Mouse (Mus musculus) G1E (cell line): Measurements from ENCODE around the gene Gm16181.

Experiments used
- CTCF ChIP-seq: IDR thresholded peaks from 2 replicates; pipeline ENCODE4 v1.5.1; 2012; ENCODE audit warnings: low read depth, low read length, inconsistent platforms, mixed read lengths
- GATA1 ChIP-seq: IDR thresholded peaks from 2 replicates; pipeline ENCODE4 v1.6.1; 2012; ENCODE audit warnings: borderline replicate concordance, low read length, inconsistent platforms, mixed read lengths
- GATA2 ChIP-seq: IDR thresholded peaks from 2 replicates; pipeline ENCODE4 v1.6.1; 2012; ENCODE audit warnings: low read depth, low read length, inconsistent platforms, borderline replicate concordance
- POLR2AphosphoS5 ChIP-seq: IDR thresholded peaks from 2 replicates; pipeline ENCODE4 v1.6.1; 2012; ENCODE audit warnings: low read depth, low read length, inconsistent platforms; ENCODE audit not compliant: insufficient replicate concordance
- TAL1 ChIP-seq: conservative IDR thresholded peaks from 2 replicates; pipeline ENCODE4 v1.6.1; 2012; ENCODE audit warnings: low read depth, low read length, inconsistent platforms, mixed read lengths

DNA sequence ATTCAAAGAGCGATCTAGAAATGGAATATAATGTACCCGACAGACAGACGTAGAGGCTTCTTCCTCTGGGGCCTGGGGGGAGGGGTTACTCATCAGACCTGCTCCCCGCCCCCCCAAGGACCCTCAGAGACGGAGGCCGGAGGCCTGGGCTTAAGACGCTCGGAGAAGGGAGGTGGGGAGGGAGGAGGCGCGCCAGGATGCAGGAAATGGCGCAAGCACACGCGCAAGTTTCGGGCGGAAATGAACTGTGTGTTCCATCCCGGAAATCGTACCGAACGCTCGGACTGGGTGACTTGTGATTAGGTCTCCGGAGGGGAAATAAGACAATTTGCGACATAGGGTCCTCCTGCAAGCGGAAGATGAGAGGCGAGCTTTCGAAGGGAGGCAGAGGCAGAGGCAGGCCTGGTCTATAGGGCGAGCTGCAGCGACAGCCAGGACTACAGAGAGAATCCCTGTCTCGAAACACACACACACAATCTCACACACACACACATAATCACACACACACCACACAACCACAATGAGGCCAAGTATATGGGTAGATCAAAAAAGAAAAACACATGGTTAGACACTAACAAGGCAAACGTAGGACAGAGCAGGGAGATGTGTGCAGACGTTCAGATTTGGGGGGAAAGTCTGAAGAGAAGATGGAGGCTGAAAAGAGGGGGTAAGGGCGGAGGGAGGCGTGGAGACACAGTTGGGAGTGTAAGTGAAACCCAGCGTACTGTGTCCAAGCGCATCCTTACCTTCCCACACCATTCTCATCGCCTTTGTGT is 15.2 kb downstream of the Gm16181 start, which contains the start of gene Nfkbil1:
- no peak for TF ChIP-seq CTCF
- no peak for TF ChIP-seq GATA2
- TF ChIP-seq POLR2AphosphoS5 = no peak
- TF ChIP-seq GATA1 = no peak
- no peak for TF ChIP-seq TAL1
